Mouse (Mus musculus) kidney, postnatal 14 days (tissue): ENCODE measurements around the gene Cldn4.

Experiments used
- DNase-seq: peaks from one replicate; pipeline ENCODE4 v3.0.0; 2022; ENCODE audit warnings: mixed read lengths

Gene Cldn4

DNA sequence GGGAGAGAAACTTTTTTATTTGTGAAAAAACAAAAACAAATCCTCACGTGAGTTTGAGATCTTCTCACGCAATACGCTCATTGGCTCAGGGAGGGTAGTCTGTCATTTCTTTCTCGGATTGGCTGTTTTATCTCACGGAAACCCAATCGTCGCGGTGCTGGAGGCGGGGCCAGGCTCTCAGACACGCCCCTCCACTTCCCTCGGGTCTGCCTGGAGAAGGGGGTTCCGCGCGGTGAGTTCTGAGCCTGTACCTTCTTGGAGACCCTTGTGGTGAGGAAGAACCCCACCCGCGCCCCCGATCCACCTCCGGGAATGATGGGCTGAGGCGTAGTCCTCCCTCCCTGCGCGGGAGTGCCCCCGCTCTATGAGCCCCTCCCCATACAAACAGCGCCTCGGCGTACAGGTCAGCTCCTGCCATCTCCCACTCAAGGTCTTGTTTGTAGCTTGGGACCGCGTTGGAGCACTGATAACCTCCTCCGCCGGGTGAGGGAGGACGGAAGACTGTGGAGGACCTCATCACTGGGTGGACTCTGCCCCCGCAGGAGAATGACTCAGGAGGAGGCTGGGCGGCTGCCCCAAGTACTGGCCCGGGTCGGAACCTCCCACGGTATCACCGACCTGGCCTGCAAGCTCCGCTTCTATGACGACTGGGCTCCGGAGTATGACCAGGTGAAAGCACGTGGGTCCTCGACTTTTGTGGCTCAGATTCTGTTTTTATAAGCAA lies 14.4 kb downstream of the Cldn4 start, which contains the start of gene Mettl27:
Mettl27 (plus strand) TSS at position 190 of the 724 bp plus-strand sequence.
- peak; percentile 94 for DNase-seq

DNA sequence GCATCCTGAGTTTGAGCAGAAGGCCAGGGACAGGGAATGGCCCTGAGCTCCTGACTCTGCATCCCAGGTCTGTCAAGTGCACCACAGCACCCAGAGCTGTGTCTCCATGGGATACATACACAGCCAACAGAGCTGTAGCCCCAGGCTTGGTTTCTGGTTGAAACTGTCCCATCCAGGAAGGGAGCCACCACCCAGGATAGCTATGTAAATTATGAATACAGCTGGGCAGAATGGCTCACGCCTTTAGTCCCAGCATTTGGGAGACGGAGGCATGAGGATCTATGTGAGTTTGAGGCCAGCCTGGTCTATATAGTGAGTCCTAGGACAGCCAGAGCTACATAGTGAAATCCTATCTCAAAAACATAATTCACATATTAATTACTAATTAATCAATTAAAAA lies 16.7 kb downstream of the Cldn4 start:
- DNase-seq, result no peak

DNA sequence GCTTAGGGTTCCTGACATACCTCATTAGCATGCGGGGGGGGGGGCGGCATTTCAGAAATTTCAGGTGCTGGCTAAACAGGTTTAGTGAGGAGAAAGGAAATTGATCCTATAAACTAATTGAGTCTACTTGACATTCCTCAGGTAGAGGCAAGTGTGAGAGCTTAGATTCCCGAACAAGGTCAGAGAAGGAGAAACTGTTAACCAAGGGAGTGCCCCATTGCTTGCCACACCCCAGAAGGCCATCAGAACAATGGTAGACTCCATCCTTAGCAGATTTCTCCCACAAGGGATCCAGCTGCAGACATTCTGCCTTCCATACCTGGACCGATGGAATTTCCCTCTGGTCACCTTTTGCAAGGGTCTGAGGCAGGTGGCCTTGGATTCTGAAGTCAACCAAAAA lies 20.0 kb downstream of the Cldn4 start:
- DNase-seq, result no peak

DNA sequence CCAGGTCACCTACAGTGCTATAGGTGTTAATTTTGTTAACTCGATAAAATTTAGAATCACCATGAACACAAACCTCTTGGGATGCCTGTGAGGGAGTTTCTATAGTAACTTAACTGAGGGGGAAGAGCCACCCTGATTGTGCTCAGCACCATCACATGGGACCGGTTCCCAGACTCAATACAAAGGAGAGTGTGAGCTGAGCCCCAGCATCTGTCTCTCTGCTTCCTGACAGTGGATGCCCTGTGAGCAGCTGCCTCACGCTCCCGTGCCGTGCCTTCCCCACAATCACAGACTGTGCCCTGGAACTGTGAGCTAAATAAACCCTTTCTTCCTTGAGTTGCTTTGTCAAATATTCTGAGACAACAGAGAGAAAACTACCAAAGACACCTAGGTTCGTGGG lies 23.6 kb downstream of the Cldn4 start:
- DNase-seq, result no peak

DNA sequence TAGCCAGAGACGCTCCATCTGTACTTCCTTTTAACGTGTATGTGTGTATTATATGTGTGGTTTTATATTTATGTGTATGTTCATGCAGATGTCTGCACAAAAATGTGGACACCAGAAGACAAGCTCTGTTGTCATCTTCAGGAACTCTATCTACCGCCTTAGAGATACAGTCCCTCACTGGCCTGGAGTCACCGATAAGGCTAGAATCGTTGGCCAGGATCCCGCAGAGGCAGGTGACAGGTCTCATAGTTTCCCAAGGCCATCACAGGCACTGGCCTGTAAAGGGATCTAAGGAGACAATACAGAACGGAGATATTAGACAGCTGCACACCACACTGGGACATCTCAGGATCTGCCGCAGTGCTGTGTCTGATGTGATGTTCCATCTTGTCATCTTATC lies 25.6 kb downstream of the Cldn4 start:
- no peak for DNase-seq

DNA sequence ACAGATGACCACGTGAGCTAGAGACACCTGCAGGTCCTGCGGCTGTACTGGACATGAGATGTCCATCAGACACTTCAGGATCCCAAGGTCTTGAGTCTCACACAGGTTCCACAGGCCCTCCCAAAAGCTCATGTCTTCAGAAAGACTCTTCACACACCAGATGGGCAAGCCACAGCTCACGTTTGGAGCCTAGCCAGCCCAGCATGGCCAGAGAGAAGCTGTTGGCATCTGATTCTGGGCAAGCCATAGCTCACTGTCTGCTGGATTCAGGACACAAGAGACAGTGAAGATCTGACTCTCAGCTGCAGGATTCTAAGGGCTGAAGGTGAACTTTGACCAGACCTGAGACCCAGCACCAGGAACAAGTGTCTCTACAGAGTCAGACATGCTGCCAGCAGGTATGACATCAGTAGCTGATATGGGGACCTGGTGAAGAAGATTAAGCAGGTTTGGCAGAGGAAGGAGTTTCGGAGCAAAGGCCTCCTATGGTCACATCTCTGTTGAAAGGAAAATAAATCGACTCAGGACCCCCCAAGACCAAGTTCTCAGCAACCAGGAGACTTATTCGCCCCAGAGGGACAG lies 26.5 kb downstream of the Cldn4 start:
- DNase-seq, result no peak

DNA sequence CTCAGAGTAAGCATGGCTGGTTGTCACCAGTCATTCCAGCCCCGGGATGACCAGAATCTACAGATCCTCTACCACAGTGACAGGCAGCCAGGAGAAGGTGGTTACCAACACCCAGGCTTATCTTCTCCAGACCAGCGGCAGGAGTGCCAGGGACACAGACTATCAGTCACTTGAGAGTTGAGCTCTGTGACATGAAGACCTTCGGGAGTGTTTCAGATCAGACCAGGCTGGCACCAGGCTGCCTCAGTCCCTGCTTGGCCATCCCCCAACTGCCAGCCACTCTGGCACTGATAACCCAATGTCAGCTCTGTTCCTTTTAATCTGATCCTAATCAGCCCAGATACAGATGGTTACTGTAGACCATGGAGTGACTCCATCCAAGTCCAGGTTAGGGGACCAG lies 27.6 kb downstream of the Cldn4 start:
- DNase-seq, result no peak

DNA sequence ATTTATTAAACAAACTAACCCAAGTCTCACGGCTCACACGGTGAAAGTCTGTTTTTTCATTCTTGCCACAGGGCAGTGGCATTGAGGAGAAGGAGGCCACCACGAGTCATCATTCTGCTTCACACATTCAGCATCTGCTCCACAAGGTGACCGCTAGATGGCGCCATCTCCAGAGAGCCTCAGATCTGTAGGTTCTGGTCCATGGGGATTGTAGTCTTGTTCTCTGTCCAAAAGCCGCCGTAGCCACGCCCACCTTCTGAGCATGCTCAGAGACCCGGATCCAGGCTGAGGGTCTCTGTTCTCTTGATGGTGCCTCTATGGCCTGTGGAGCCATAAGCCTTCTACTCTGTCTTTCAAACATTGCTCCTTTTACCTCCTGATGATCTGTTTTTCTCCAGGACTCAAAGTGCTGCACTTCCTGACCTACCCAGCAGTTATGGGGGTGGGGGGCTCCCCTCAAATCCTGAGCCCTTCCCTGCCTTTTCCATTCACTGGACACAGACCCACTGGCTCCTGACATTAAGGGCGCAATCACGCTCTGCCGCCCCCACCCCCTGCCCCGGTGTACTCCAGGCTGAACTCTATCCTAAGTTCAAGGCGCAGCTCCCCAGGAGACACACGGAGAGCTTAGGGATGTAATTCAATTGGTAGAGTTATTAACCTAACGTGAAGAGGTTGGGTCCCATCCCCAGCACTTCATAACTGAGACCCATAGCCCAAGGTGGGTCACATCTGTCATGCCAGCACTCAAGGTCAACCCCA lies 28.5 kb downstream of the Cldn4 start:
- peak; percentile 72 for DNase-seq

DNA sequence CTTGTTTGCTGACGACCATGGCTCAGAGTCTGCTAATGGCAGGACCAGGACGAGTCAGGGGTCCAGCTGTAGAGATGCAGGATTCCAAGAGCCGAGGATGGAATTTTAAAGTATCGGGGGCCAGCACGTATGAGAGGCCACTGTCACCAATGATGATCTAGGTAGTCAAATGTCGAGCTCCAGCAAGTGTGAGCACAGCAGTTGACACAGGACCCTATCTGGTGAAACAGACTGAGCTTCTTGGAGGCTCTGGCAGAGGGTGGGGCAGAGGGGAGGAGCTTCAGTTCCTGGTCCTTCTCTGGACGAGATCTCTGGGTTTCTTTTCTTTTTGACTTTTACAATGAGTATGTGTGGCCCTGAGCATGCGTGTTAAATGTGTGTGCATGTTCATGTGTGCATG lies 31.4 kb downstream of the Cldn4 start, which contains the start of gene Cldn13:
Cldn13 (minus strand) TSS at position 216 of the 400 bp plus-strand sequence.
- no peak for DNase-seq

DNA sequence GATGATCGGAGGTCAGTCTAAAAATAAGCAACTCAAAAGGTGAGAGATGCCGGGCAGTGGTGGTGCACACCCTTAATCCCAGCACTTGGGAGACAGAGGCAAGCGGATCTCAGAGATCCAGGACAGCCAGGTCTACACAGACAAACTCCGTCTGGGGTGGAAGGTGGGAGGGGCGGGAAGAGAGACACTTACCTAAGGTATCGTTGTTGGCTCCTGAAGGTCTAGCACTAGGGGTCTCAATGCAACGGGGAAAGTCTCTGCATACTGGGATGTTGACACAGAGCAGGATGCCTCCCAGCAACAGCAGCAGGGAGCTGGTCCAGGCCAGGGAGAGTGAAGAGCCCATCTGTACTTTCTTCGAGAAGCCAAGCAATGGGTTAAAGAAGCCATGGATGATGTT lies 32.2 kb downstream of the Cldn4 start:
- no peak for DNase-seq

DNA sequence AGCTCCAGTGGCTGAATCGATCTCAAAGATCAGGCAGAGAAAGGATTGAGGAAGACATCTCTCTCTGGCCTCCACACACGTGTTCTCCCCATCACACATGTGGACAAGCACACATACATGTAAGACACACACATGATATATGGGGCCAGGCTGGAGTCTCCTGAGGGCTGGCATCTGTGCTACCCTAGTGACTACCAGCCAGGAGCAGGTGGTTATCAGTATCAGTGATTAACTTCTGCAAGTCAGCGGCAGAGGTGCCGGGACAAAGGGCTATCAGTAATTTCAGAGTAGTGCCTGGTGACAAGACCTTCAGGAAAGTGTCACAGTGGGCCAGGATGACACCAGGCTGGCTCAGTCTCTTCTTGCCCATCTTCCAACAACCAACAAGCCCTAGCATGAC lies 33.0 kb downstream of the Cldn4 start:
- no peak for DNase-seq

DNA sequence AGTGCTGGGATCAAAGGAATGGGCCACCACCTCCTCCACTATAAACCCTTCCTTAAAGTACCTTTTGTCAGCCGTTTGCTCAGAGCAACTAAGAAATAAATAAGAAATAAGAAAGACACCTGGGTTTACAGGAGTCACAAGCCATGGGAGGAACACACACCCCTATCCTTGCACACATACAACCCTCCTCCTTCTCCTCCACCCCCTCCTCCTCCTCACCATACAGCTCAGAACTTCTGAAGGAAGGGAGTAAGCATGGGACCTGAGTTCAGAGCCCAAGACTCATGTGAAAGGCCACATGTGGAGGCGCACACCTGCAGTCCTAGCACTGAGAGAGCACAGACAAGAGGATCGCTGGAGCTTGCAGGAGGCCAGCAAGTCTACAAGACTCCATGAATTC lies 33.4 kb downstream of the Cldn4 start:
- DNase-seq, result no peak

DNA sequence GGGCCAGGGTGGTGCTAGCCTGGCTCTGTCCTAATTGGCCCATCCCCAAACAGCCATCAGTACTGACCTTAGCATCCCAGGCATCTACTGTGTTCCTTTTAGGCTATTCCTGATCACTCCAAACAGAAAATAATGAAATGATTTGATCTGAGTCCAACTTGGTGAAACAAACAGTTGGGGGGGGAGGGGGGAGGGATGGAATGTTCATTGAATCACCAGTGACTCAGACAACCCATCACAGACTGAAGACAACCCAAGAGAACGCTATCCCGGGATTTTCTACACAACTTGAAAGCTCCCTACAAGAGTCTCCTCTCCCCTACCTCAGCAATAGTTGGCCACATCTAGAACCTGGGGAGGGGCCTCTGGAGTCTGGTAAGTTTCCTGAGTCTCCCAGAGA lies 34.8 kb downstream of the Cldn4 start:
- DNase-seq, result no peak

DNA sequence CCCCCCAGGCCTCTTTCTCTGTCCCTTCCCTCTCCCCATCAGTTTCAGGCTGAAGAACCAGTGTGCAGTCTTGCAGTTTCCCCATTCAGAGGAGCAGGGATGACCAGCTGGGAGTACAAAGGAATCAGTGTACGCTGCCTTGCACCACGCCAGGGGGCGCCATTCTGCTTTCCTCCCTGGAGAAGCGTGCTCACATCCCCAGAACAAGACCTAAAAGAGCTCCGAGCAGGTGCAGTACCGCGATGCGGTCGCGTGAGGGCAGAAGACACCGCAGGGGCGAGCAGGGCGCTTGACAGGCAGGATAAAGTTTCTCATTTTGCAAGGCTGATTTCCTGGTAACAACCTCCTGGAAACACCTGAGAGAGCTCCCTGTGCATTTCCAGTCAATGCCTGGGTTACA lies 39.6 kb downstream of the Cldn4 start:
- peak; percentile 94 for DNase-seq

DNA sequence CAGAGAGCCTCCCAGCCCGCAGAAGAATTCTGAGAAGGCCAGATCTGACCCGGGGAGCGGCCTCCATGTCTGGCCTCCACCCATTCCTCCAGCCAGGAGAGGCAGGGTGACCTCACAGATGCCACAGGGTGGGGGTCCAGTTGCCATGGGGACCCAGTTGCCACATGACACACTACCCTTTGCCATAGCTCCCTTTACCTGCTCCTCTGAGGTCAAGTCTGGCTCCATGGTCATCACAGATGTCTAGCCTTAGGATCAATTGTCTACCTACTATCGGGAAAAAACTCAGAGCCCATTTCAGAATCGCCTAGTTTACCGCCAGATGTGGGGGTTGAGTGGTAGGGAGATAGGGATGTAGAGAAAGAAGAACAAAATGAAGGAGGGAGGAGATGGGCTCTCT lies 40.1 kb downstream of the Cldn4 start, which contains the start of gene Tmem270:
Tmem270 (minus strand) TSS at position 101 of the 400 bp plus-strand sequence.
- no peak for DNase-seq

DNA sequence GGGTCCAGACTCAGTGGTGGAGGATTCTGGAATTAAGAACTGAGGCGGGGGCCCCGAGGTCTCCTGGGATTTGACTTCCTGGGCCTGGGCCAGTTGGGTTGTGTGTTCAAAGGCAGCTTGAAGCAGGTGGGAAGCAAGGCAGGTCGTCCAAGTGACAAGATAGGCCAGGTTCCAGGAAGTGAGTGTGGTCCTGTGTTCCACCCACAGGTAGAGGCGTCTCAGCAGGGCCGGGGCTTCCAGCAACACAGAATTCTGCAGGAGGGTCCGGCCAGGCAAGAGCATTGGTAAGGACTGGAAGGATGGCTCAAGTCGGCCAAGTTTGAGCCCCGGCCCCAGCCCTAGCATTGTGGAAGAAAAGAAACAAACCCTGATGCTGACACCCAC lies 45.1 kb downstream of the Cldn4 start:
- no peak for DNase-seq

DNA sequence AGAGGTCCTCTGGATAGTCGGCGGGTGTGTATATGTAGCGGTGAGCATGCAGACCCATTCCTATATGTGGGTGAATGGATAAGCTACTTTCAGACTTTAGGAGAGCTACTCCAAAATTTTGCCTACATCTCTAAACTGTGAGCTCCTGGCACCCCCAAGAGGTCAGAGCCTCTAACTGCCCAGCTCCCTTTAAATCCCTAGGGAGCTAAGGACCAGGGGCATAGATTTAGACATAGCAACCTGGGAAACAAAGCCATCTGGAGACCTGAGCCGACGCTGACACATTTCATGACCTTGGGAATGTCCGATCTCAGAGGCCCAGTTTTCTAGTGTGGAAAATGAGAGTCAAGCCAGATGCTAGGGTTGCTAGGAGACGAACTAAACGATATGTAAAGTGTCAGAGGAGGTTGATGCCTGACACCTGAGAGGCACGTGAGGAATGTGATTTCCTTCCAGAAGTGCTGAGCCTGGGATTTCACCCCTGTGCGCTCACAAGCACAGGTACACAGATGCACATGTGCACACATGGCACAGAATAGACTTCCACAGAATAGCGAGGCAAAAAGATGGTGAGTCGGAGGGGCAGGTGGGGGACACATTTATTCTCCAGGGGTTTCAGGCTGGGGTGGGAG lies 45.6 kb downstream of the Cldn4 start:
- DNase-seq, result peak; percentile 61

DNA sequence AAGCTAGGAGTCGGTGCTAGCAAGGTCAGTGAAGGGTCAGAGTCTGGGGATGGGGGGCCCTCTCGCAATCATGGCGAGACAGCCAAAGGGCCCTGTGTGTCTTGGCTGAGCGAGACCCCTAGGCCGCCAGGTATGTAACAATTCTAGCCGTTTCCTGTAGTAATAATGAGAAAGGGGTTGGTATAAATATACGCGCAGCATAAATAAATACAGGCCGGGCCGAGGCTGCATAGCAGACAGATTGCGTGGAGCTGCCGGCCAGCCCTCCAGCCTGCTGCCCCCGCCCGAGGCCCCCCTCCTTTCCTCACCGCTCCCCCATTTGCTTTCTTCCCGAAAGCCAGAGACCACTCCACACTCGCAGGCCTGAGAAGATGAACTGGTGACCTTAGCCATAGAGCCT lies 49.1 kb downstream of the Cldn4 start:
- no peak for DNase-seq

DNA sequence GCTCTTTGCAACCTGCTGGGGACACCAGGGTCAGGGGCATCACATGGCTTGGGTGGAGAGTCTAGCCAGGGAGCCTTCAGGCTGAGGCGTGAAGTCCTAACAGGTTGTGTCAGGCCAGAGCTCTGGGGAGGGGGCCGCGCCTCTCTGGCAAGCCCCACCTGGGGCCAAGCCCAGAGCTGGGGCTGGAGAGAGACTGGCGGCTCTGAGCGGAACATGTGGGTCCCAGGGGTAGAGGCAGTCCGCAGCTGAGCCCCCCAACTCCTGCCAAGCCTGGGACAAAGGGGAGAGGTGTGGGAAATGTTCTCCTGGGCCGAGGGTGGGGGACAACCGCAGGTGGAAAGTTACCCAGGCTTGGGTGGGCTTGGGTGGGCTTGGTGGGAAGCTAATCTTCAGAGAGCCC lies 49.8 kb downstream of the Cldn4 start:
- no peak for DNase-seq

DNA sequence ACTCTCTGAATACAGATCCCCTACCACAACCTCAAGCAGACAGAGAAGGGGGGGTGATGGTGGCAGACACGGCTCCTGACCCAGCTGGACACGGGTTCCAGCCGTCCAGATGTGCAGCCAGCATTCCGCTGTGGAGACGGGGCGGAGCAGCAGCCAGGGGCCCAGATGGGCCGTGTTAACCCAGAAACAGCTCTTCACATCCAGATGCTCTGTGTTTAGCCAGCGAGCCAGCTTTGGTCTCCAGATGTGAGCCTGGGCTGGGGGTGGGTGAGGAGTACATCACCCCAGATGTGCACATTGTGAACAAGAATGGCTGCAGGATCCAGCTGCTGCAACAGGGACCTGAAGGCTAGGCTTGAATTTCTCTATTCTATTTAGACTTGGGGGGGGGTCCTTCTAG lies 51.4 kb downstream of the Cldn4 start:
- peak; percentile 19 for DNase-seq
